Mouse (Mus musculus) myocyte (in vitro differentiated cells): ENCODE measurements at regions not wholly inside any gene's neighbourhood (a gene's known extent, or its start where the extent isn't known, plus 50 kb on each side); places are given as distances from the start of the nearest gene placed in this dataset.

Experiments used
- MAX ChIP-seq: IDR thresholded peaks from one replicate; pipeline ENCODE4 v1.6.1; 2011; ENCODE audit warnings: low read depth, mild to moderate bottlenecking, control low read depth
- MYOD1 ChIP-seq, 3 experiments: IDR thresholded peaks; one replicate each; pipeline ENCODE4 v1.6.1; 2011; ENCODE audit warnings: control low read depth in 2 of 3, low read depth in 2 of 3, mild to moderate bottlenecking in 2 of 3, moderate library complexity in 1 of 3; ENCODE audit not compliant: insufficient read length in 2 of 3, control insufficient read depth in 1 of 3
- MYOG ChIP-seq, 3 experiments: IDR thresholded peaks; one replicate each; pipeline ENCODE4 v1.6.1; 2011; ENCODE audit warnings: control low read depth in 2 of 3, low read depth in 2 of 3, mild to moderate bottlenecking in 2 of 3; ENCODE audit not compliant: insufficient read length in 2 of 3, control insufficient read depth in 1 of 3, insufficient read depth in 1 of 3
- POLR2A ChIP-seq: IDR thresholded peaks from one replicate; pipeline ENCODE4 v1.6.1; 2011; ENCODE audit warnings: low read depth, mild to moderate bottlenecking, control low read depth, moderate library complexity; ENCODE audit not compliant: insufficient read length

DNA sequence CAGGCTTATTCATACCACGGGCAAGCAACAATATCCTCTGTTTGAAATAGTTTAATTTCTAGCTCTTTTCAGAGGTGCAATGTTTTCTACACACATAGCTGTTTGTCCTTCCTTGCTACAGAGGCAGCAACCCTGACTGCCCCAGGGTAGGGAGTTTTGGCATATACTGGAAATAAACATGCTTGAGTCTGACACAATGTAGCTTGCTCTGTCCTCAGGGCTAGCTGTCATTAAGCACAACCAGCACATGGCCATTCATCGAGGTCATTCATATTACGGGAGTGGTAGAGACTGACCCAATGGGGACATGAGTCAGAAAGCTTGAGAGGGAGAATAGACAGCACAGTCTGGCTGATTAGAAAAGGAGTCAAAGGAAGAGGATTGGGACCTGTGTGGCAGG, 677.8 kb downstream of the Zfp619 start:
- TF ChIP-seq MAX (no peak), MYOD1 (IDR thresholded peaks at IDR 0.05; ENCODE audit: control insufficient read depth in 1 of 3, insufficient read length in 2 of 3, low read depth in 2 of 3) (no peak), POLR2A (no peak), MYOG (IDR thresholded peaks at IDR 0.05; ENCODE audit: control insufficient read depth in 1 of 3, insufficient read depth in 1 of 3, insufficient read length in 2 of 3, low read depth in 2 of 3) (no peak)
